Mouse (Mus musculus): Measurements from ENCODE around the gene Ang5. TPM values are rescaled to one million over a fixed set of nuclear protein-coding genes. Genes with fewer than 3 reads are reported as not detected.
A peak's percentile ranks its signal among the peaks of the same experiment; 100 is the strongest.
"Not testable (repeated sequence)": the region's sequence is repeated elsewhere in the genome, so short reads cannot be mapped to it uniquely, and the experiment has no call there.

The Ang5 gene
- polyA plus RNA-seq (2014; fragmentation: Nextera tagmentation; extraction: Ambion mirVana): not detected in 2 replicates

DNA sequence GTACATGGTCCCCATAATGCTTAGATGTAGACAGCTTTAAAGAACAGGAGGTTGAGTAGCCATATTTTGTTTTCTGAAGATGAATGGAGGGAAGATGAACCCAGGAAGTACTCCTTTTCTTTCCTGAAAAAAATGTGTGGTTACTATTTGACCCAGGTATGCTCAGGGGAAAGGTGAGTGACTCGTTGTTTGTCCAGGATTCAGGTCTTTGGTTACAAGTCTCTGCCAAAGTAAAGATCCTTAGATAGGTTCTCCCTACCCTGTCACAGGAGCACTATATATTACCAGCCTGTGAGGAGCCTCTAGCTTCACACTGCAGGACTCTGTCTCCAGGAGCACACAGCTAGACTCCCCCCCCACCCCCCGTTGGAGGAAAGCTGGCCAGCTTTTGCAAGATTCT, at the start of gene Ang5:
Gene Ang5, plus strand, starts transcription at position 301 of the 400 bp plus-strand sequence.
- DNase-seq (ENCODE audit: low spot score); H3K4me1 ChIP-seq (replicated peaks; ENCODE audit: control insufficient read depth, insufficient read depth, low read length); H3K9me3 ChIP-seq (ENCODE audit: control insufficient read depth, low read length); H3K36me3 ChIP-seq (ENCODE audit: control insufficient read depth, insufficient read depth, low read length); H3K27ac ChIP-seq (ENCODE audit: low read depth, low read length); H3K27me3 ChIP-seq (ENCODE audit: control insufficient read depth, insufficient read depth, low read length); H3K9ac ChIP-seq (ENCODE audit: low read length); H3K4me3 ChIP-seq (ENCODE audit: low read depth, low read length); H3K4me2 ChIP-seq (ENCODE audit: low read depth, low read length, severe bottlenecking); ATAC-seq (replicated peaks; ENCODE audit: low FRiP score): not testable (repeated sequence)
- no CpG with 5 or more reads among the region's 2 CpGs for WGBS

DNA sequence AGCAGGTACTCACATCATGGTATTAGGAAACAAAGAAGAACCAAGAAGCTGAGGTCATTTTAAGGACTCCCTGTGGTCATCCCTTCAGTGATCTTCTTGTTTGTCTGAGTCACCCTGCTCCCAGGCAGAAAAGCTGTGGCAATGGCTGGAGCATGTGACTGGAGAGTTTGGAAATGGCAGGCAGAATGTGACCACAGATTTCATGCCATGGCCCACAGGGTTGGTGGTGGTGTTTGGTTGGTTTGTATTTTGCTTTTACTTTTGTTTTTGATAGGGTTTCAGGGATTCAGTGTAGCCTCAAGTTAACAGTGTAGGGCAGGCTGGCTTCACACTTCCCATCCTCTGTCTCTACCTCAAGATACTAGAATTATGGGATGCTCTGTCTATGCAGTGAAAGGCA, 38.7 kb upstream of the Ang5 start:
- H3K4me1 ChIP-seq (replicated peaks; ENCODE audit: control insufficient read depth, insufficient read depth, low read length); H3K27me3 ChIP-seq (ENCODE audit: control insufficient read depth, insufficient read depth, low read length); H3K27ac ChIP-seq (ENCODE audit: low read depth, low read length); H3K9ac ChIP-seq (ENCODE audit: low read length); H3K4me2 ChIP-seq (ENCODE audit: low read depth, low read length, severe bottlenecking); ATAC-seq (replicated peaks; ENCODE audit: low FRiP score); H3K4me3 ChIP-seq (ENCODE audit: low read depth, low read length); DNase-seq (ENCODE audit: low spot score); H3K36me3 ChIP-seq (ENCODE audit: control insufficient read depth, insufficient read depth, low read length); H3K9me3 ChIP-seq (ENCODE audit: control insufficient read depth, low read length): not testable (repeated sequence)

DNA sequence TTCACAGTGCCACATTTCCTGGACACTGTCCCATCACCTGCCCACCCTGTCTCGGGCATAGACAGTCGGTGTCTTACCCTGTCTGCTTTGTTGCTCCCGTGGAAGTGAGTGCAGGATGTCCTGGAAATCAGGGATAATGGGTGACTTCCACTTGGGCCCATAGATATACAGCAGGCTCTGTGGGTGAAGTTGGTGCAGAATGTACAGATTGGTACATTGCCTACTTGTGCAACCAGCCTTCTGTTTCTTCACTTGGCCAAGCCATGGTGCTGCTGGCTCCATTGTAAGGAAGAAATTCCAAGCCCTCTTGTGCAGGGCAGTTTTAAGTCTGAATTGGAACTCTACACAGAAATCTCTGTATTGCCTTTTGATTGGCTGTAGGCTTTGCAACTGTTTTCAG, 33.4 kb upstream of the Ang5 start, which contains the start of gene Ear10:
Gene Ear10, minus strand, starts transcription at position 101 of the 400 bp plus-strand sequence.
- H3K36me3 ChIP-seq (ENCODE audit: control insufficient read depth, insufficient read depth, low read length); H3K27ac ChIP-seq (ENCODE audit: low read depth, low read length); ATAC-seq (replicated peaks; ENCODE audit: low FRiP score); H3K9ac ChIP-seq (ENCODE audit: low read length); H3K27me3 ChIP-seq (ENCODE audit: control insufficient read depth, insufficient read depth, low read length); DNase-seq (ENCODE audit: low spot score); H3K4me2 ChIP-seq (ENCODE audit: low read depth, low read length, severe bottlenecking); H3K4me1 ChIP-seq (replicated peaks; ENCODE audit: control insufficient read depth, insufficient read depth, low read length); H3K9me3 ChIP-seq (ENCODE audit: control insufficient read depth, low read length); H3K4me3 ChIP-seq (ENCODE audit: low read depth, low read length): not testable (repeated sequence)
- 85% methylated on average over 3 of the region's 3 CpGs for WGBS

DNA sequence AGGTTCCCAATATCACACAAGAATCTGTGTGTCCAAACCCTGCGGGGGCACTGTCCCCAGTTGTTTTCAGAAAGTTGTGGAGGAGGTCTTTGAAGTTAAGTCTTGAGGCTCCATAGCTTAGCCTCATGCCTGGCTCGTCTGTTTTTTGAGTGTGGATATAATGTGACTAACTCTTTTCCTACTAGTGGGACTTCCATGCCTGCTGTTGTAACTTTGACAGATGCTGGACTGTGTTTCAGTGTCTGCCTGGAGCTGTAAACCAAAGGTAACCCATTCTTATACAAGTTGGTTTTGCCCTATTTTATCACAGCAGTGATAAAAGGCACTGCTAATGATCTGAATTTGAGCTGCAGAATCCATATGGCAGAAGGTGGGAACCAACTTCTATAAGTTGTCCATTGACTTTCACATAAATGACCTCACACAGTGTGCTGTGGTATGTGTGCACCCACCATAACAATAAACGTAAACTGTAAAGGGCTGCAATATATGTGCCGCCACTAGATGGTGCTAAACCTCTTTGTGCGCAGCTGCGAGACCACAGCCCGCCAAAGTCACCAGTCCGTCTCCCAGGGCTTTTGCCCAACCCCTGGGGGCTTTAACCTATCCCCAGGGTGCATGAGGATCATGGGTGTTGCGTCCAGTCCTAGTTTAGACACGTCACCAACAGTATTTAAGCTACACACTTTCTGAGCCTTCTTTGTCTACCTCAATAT, 32.0 kb upstream of the Ang5 start, which contains the start of gene Gm8113:
Gene Gm8113, plus strand, starts transcription at position 703 of the 716 bp plus-strand sequence.
- not testable (repeated sequence) for H3K27me3 ChIP-seq (ENCODE audit: control insufficient read depth, insufficient read depth, low read length); H3K4me1 ChIP-seq (replicated peaks; ENCODE audit: control insufficient read depth, insufficient read depth, low read length); H3K36me3 ChIP-seq (ENCODE audit: control insufficient read depth, insufficient read depth, low read length); H3K9me3 ChIP-seq (ENCODE audit: control insufficient read depth, low read length)
- peak within 1 kb of the TSS; percentile 89 for H3K27ac ChIP-seq (ENCODE audit: low read depth, low read length)
- DNase-seq (ENCODE audit: low spot score) (peak; percentile 91), ATAC-seq (replicated peaks; ENCODE audit: low FRiP score) (peak; percentile 100)
- peak within 1 kb of the TSS; percentile 35 for H3K4me3 ChIP-seq (ENCODE audit: low read depth, low read length)
- H3K4me2 ChIP-seq (ENCODE audit: low read depth, low read length, severe bottlenecking): peak within 1 kb of the TSS; percentile 46; the same call in 1 of the 2 replicates
- H3K9ac ChIP-seq (ENCODE audit: low read length): peak within 1 kb of the TSS; percentile 63
- WGBS: 7% methylated on average over 10 of the region's 10 CpGs

DNA sequence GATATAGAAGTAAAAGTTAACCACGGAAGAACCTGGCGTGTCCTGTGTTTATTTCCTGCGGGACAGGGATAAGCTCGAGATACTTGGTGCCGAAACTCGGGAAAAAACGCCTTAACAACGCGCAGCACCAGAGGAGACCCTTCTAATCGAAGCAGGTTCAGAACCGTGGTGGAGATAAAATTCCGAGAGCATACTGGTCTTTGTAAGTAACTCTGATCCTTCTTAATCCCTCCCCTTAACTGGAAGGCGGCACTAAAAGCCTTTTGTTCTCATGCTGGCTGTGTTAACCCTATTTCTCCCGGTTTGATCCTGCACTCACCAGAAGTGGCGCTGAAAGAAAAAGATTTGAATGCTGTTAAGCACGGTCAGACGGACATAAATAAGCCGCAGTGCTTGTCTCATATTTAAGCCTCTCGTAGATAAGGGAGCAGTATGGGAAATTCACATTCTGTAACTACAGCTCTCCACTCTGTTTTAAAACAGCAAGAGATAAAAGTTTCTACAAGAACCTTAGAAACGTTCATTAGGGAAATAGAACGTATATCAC, 31.4 kb upstream of the Ang5 start:
- not testable (repeated sequence) for H3K27me3 ChIP-seq (ENCODE audit: control insufficient read depth, insufficient read depth, low read length); H3K4me1 ChIP-seq (replicated peaks; ENCODE audit: control insufficient read depth, insufficient read depth, low read length); H3K36me3 ChIP-seq (ENCODE audit: control insufficient read depth, insufficient read depth, low read length); H3K9me3 ChIP-seq (ENCODE audit: control insufficient read depth, low read length)
- H3K9ac ChIP-seq (ENCODE audit: low read length): peak overlapping the region; percentile 63
- H3K27ac ChIP-seq (ENCODE audit: low read depth, low read length): peak overlapping the region; percentile 89
- peak overlapping the region; percentile 35 for H3K4me3 ChIP-seq (ENCODE audit: low read depth, low read length)
- H3K4me2 ChIP-seq (ENCODE audit: low read depth, low read length, severe bottlenecking): peak overlapping the region; percentile 46; the same call in 1 of the 2 replicates
- 3% methylated on average over 21 of the region's 21 CpGs for WGBS
- ATAC-seq (replicated peaks; ENCODE audit: low FRiP score): peak; percentile 95
- DNase-seq (ENCODE audit: low spot score): peak; percentile 63

DNA sequence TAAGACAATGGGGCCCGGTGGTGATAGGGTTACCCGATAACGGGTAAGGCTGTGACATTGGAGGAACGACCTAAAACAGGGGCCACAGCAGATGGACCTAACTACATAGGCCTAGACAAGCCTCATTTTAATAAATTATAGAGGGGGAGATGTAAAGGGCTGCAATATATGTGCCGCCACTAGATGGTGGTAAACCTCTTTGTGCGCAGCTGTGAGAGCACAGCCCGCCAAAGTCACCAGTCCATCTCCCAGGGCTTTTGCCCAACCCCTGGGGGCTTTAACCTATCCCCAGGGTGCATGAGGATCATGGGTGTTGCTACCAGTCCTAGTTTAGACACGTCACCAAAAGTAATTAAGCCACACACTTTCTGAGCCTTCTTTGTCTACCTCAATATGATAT, 23.9 kb upstream of the Ang5 start:
- H3K27ac ChIP-seq (ENCODE audit: low read depth, low read length); H3K27me3 ChIP-seq (ENCODE audit: control insufficient read depth, insufficient read depth, low read length): not testable (repeated sequence)
- 22% methylated on average over 8 of the region's 8 CpGs for WGBS

DNA sequence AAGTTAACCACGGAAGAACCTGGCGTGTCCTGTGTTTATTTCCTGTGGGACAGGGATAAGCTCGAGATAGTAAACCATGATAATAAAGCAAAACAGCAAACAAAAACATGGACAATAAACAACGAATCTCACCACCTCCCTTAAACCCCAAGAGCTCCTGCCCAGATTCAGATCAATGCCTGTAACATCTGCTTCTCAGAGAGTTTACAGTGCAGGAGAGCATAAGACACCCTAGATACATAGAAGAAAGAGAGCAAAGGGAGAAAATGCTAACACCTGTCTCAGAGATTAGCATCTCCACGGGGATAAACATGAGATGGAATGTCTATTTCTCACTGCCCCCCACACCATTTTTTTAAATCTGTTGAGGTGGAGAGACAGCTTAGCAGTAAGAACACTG, 23.5 kb upstream of the Ang5 start:
- not testable (repeated sequence) for H3K9ac ChIP-seq (ENCODE audit: low read length); H3K4me2 ChIP-seq (ENCODE audit: low read depth, low read length, severe bottlenecking); DNase-seq (ENCODE audit: low spot score); H3K4me1 ChIP-seq (replicated peaks; ENCODE audit: control insufficient read depth, insufficient read depth, low read length); H3K27ac ChIP-seq (ENCODE audit: low read depth, low read length); H3K9me3 ChIP-seq (ENCODE audit: control insufficient read depth, low read length); H3K27me3 ChIP-seq (ENCODE audit: control insufficient read depth, insufficient read depth, low read length); H3K36me3 ChIP-seq (ENCODE audit: control insufficient read depth, insufficient read depth, low read length); ATAC-seq (replicated peaks; ENCODE audit: low FRiP score); H3K4me3 ChIP-seq (ENCODE audit: low read depth, low read length)
- 53% methylated on average over 5 of the region's 5 CpGs for WGBS

More for the DNA sequence above, 23.9 kb upstream of the Ang5 start:
- H3K9me3 ChIP-seq (ENCODE audit: control insufficient read depth, low read length); ATAC-seq (replicated peaks; ENCODE audit: low FRiP score); H3K4me2 ChIP-seq (ENCODE audit: low read depth, low read length, severe bottlenecking); H3K9ac ChIP-seq (ENCODE audit: low read length); H3K36me3 ChIP-seq (ENCODE audit: control insufficient read depth, insufficient read depth, low read length); H3K4me1 ChIP-seq (replicated peaks; ENCODE audit: control insufficient read depth, insufficient read depth, low read length); H3K4me3 ChIP-seq (ENCODE audit: low read depth, low read length): not testable (repeated sequence)
- peak; percentile 70 for DNase-seq (ENCODE audit: low spot score)

DNA sequence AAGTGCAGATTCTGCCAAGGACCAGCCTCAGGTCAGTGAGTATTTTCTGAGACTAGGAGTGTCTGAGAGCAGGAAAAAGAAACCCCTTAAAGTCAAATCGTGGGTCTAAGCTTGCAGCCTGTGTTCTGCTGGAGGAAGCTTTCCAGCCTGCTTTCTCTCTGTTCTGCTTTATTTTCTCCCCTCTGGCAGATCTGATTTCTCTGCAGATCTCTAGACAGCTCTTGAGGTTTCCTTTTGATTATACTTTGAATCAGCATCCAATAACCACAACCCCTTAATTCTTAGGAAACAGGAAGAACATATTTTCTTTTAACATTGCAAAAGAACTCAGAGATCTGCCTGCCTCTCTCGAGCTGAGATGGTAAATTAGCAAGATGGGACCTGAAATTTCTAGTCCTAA, 3.5 kb upstream of the Ang5 start:
- H3K27me3 ChIP-seq (ENCODE audit: control insufficient read depth, insufficient read depth, low read length); H3K4me2 ChIP-seq (ENCODE audit: low read depth, low read length, severe bottlenecking); H3K27ac ChIP-seq (ENCODE audit: low read depth, low read length); H3K9ac ChIP-seq (ENCODE audit: low read length); DNase-seq (ENCODE audit: low spot score); H3K4me1 ChIP-seq (replicated peaks; ENCODE audit: control insufficient read depth, insufficient read depth, low read length); ATAC-seq (replicated peaks; ENCODE audit: low FRiP score); H3K9me3 ChIP-seq (ENCODE audit: control insufficient read depth, low read length); H3K36me3 ChIP-seq (ENCODE audit: control insufficient read depth, insufficient read depth, low read length); H3K4me3 ChIP-seq (ENCODE audit: low read depth, low read length): not testable (repeated sequence)
- 69% methylated on average over 1 of the region's 2 CpGs for WGBS

DNA sequence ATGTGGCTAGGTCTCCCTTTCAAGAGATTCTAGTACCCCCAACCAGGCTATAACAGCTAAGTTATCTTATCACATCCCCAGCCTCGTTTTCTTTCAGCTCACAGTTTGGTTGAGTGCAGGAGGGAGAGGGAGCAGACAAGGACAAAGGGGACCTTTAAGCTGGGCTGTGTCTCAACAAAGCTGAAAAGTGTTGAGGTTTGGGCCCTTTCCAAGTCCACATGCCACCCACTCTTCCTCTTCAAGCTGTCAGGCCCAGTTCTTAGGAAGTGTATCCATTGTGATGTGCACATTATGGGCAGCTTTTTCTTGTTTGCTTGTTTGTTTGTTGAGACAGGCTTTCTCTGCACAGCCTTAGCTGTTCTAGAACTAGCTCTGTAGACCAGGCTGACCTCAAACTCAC, 1.8 kb upstream of the Ang5 start:
- no CpG with 5 or more reads among the region's 1 CpGs for WGBS
- not testable (repeated sequence) for H3K9me3 ChIP-seq (ENCODE audit: control insufficient read depth, low read length); ATAC-seq (replicated peaks; ENCODE audit: low FRiP score); H3K4me2 ChIP-seq (ENCODE audit: low read depth, low read length, severe bottlenecking); H3K4me3 ChIP-seq (ENCODE audit: low read depth, low read length); H3K27ac ChIP-seq (ENCODE audit: low read depth, low read length); H3K9ac ChIP-seq (ENCODE audit: low read length); H3K36me3 ChIP-seq (ENCODE audit: control insufficient read depth, insufficient read depth, low read length); H3K27me3 ChIP-seq (ENCODE audit: control insufficient read depth, insufficient read depth, low read length); DNase-seq (ENCODE audit: low spot score); H3K4me1 ChIP-seq (replicated peaks; ENCODE audit: control insufficient read depth, insufficient read depth, low read length)
